Mouse (Mus musculus) olfactory bulb, adult 2 months (tissue): ENCODE measurements at regions not wholly inside any gene's neighbourhood (a gene's known extent, or its start where the extent isn't known, plus 50 kb on each side); places are given as distances from the start of the nearest gene placed in this dataset.

Experiments used
- CTCF ChIP-seq: fragments of 200-500 bp; IDR thresholded peaks from 2 replicates; pipeline ENCODE4 v1.5.1; 2012; ENCODE audit warnings: low read depth, mild to moderate bottlenecking, low read length, moderate library complexity; ENCODE audit not compliant: insufficient read depth
- POLR2A ChIP-seq: fragments of 200-500 bp; IDR thresholded peaks from 2 replicates; pipeline ENCODE4 v1.6.1; 2012; ENCODE audit warnings: mild to moderate bottlenecking, low read depth, low read length, moderate library complexity; ENCODE audit not compliant: insufficient read depth

DNA sequence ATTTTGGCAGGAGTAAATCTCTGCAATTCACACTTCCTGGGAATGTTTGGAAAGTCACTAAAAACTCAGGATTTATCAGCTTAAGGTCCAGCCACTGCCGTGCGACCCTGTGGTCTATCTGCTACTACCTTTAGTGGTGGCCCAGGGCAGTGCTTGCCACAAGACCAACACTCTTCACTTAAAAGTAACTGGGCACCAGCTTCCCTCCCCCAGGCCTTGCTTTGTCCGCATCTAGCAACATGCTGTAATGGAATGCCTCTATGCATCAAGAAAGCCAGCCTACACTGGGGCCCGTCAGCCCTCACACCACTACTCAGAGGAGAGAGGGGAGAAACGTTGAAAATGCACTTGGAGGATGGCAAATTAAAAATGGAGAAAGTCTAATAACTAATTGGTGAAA, 186.4 kb upstream of the Spred2 start:
- TF ChIP-seq CTCF, result no peak
- TF ChIP-seq POLR2A, result no peak
